Mouse (Mus musculus): ENCODE measurements around the gene Bsdc1.

Bsdc1 gene

GRCm38 (mm10) chr4:129481090-129481489 lies 19.7 kb downstream of the Bsdc1 start:
- DNase-seq: no peak

GRCm38 (mm10) chr4:129490972-129491880 lies 29.8 kb downstream of the Bsdc1 start, which contains the start of the genes Tssk3 and Fam229a:
Gene Tssk3, minus strand, starts transcription at chr4:129491022.
Gene Fam229a, plus strand, starts transcription at chr4:129491190.
- peak; percentile 65 to 77 for DNase-seq

GRCm38 (mm10) chr4:129494681-129495080 lies 33.3 kb downstream of the Bsdc1 start:
- peak in 1 of 2 experiments; percentile 42 for DNase-seq

GRCm38 (mm10) chr4:129495672-129496562 lies 34.5 kb downstream of the Bsdc1 start:
- DNase-seq: peak in 1 of 2 experiments; percentile 25

- no peak for DNase-seq
These were observed 35.2 kb downstream of the Bsdc1 start for GRCm38 (mm10) chr4:129496631-129497030.

- DNase-seq: no peak
These were observed 37.6 kb downstream of the Bsdc1 start for GRCm38 (mm10) chr4:129498941-129499340.

- no peak for DNase-seq
These were observed 38.6 kb downstream of the Bsdc1 start for GRCm38 (mm10) chr4:129500017-129500416.

GRCm38 (mm10) chr4:129500607-129501566 lies 39.5 kb downstream of the Bsdc1 start:
- peak; percentile 50 to 56 for DNase-seq

- no peak for DNase-seq
These were observed 41.0 kb downstream of the Bsdc1 start for GRCm38 (mm10) chr4:129502327-129502888.

GRCm38 (mm10) chr4:129502901-129503444 lies 41.6 kb downstream of the Bsdc1 start:
- DNase-seq: peak; percentile 31 to 45

GRCm38 (mm10) chr4:129505511-129505910 lies 44.1 kb downstream of the Bsdc1 start:
- DNase-seq: no peak

GRCm38 (mm10) chr4:129507434-129508236 lies 46.3 kb downstream of the Bsdc1 start:
- no peak for DNase-seq

- DNase-seq: no peak
These were observed 46.8 kb downstream of the Bsdc1 start for GRCm38 (mm10) chr4:129508237-129508515.

GRCm38 (mm10) chr4:129508834-129509600 lies 47.6 kb downstream of the Bsdc1 start:
- DNase-seq: peak; percentile 71 to 83

- no peak for DNase-seq
These were observed 48.3 kb downstream of the Bsdc1 start for GRCm38 (mm10) chr4:129509650-129510049.

GRCm38 (mm10) chr4:129510723-129511412 lies 49.5 kb downstream of the Bsdc1 start:
- no peak for DNase-seq

- DNase-seq: no peak
These were observed 50.2 kb downstream of the Bsdc1 start for GRCm38 (mm10) chr4:129511413-129512096.

GRCm38 (mm10) chr4:129513086-129513767 lies 51.8 kb downstream of the Bsdc1 start, which contains the start of gene Marcksl1:
Gene Marcksl1, plus strand, starts transcription at chr4:129513581.
- peak; percentile 89 to 92 for DNase-seq
